Mouse (Mus musculus) testis, adult 2 months (tissue): ENCODE measurements at regions not wholly inside any gene's neighbourhood (a gene's known extent, or its start where the extent isn't known, plus 50 kb on each side); places are given as distances from the start of the nearest gene placed in this dataset.

ENCODE experiments used
- CTCF ChIP-seq: fragments of 200-500 bp; IDR thresholded peaks from 2 replicates; pipeline ENCODE4 v1.5.1; 2012; ENCODE audit warnings: low read depth, mild to moderate bottlenecking, inconsistent platforms, low read length, moderate library complexity; ENCODE audit not compliant: control insufficient read depth, insufficient read depth, insufficient replicate concordance
- POLR2A ChIP-seq: fragments of 200-500 bp; IDR thresholded peaks from 2 replicates; pipeline ENCODE4 v1.6.1; 2012; ENCODE audit warnings: low read depth, mild to moderate bottlenecking, inconsistent platforms, low read length, moderate library complexity; ENCODE audit not compliant: control insufficient read depth

DNA sequence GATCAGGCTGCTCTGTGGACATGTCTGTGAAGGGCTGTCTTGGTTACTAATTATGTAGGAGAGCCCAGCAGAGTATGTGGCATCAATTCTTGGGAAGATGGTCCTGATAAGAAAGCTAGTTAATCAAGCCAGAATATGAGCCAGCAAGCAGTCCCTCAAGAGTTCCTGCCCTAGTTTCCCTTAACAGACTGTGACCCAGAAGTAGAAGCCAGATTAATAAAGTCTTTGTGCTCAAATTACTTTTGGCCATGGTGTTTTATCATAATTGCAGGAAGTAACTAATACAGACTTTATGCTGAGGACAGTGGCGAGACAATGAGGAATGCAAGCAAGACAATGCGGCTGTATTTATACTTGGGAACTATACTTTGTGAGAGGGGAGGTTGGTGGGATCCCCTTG is 211.3 kb upstream of the Gm26657 start:
- TF ChIP-seq CTCF, result no peak
- TF ChIP-seq POLR2A, result no peak
